Mouse (Mus musculus): ENCODE data around the gene Smcr8. TPM values are rescaled to one million over a fixed set of nuclear protein-coding genes. Genes with fewer than 3 reads are reported as not detected.

Gene Smcr8
- polyA plus RNA-seq, 1 experiment from 2014 or later = 8.6 TPM

DNA sequence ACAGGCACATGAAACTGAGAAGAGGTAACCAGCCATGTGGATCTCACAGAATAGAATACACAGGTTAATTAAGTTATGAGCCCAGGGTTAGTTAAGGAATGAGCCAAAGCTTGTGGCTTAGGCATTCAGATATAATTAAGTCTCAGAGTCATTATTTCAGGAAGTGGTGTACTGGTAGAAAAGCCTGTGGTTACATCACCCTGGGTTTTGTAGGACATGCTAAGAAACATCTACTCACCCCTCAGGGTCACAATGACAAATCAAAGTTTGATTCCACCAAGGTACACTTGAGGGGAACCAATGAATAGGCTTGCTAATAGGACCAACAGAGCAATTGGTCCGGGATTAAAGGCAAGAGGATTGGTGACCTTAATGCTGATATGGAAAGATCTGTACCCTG is 49.4 kb downstream of the Smcr8 start:
- H3K4me1 ChIP-seq = peaks cover 7% of the 10 kb centered on the region
- no peak for ATAC-seq (ENCODE audit: low FRiP score, low read depth)
- WGBS = 56% methylated on average over 1 of the region's 1 CpGs

GRCm38 (mm10) chr11:60827241-60827945 is 50.1 kb downstream of the Smcr8 start:
- ATAC-seq (ENCODE audit: low FRiP score, low read depth) = no peak
- WGBS = 37% methylated on average over 4 of the region's 4 CpGs
- peaks cover 7% of the 10 kb centered on the region for H3K4me1 ChIP-seq
- H3K4me2 ChIP-seq (replicated peaks) = no peak overlapping the region
- H3K36me3 ChIP-seq = no peaks in the 10 kb centered on the region
- no peak overlapping the region for H3K4me3 ChIP-seq
- no peak overlapping the region for H3K9ac ChIP-seq
- H3K9me3 ChIP-seq = no peaks in the 10 kb centered on the region
- no peak overlapping the region for H3K27ac ChIP-seq
- no peaks in the 10 kb centered on the region for H3K27me3 ChIP-seq (replicated peaks)

More for the DNA sequence above, 49.4 kb downstream of the Smcr8 start:
- Histone ChIP-seq H3K27me3 (replicated peaks) (no peaks in the 10 kb centered on the region), H3K9ac (no peak overlapping the region), H3K36me3 (no peaks in the 10 kb centered on the region), H3K27ac (no peak overlapping the region), H3K9me3 (no peaks in the 10 kb centered on the region), H3K4me3 (no peak overlapping the region), H3K4me2 (replicated peaks) (no peak overlapping the region)

GRCm38 (mm10) chr11:60828903-60829302 is 51.6 kb downstream of the Smcr8 start:
- no peaks in the 10 kb centered on the region for H3K36me3 ChIP-seq
- H3K9me3 ChIP-seq = no peaks in the 10 kb centered on the region
- no peak overlapping the region for H3K4me2 ChIP-seq (replicated peaks)
- H3K9ac ChIP-seq = no peak overlapping the region
- ATAC-seq (ENCODE audit: low FRiP score, low read depth) = no peak
- H3K27me3 ChIP-seq (replicated peaks) = no peaks in the 10 kb centered on the region
- 28% methylated on average over 2 of the region's 2 CpGs for WGBS
- H3K4me1 ChIP-seq = peaks cover 7% of the 10 kb centered on the region
- no peak overlapping the region for H3K27ac ChIP-seq
- no peak overlapping the region for H3K4me3 ChIP-seq

DNA sequence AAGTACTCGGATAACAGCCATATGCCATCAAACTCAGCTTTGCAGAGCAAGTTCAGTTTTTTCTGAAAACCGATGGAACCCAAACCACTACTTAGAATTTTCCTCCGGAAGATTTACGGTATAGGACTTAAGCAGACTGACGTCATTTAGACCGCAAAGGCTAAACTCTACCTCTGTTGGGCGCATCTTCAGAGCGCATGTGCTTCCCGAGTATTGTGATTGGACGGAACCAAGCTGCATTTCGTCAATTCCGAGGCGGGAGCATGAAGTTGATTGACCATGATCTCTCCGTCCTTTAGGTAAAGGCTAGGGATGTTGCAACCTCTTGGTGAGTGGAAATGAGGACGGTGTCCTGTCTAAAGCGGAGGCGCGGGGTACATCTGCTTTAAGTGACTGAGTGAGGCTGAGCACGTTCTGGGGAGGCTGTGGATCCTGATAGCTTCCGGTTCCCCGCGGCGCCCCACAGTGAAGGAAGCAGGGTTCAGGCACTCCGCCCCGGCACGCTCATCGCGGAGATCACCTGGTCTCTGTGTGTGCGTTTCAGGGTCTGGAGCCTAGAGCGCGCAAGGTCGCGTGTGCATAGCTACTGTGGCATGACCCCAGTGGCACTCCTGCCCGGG is 53.2 kb downstream of the Smcr8 start, which contains the start of gene Dhrs7b:
Gene Dhrs7b (plus strand): TSS at position 199 of the 620 bp plus-strand sequence.
- Histone ChIP-seq H3K36me3 (no peaks in the 10 kb centered on the region), H3K9ac (peak within 1 kb of the TSS; percentile 78), H3K4me2 (replicated peaks) (peak within 1 kb of the TSS; percentile 82), H3K27me3 (replicated peaks) (no peaks in the 10 kb centered on the region), H3K9me3 (no peaks in the 10 kb centered on the region), H3K4me3 (peak within 1 kb of the TSS; percentile 65), H3K27ac (peak within 1 kb of the TSS; percentile 42; the same call in 1 of the 2 replicates), H3K4me1 (peaks cover 7% of the 10 kb centered on the region)
- under 1% methylated on average over 34 of the region's 34 CpGs for WGBS
- peak; percentile 93 for ATAC-seq (ENCODE audit: low FRiP score, low read depth)

GRCm38 (mm10) chr11:60836897-60837296 is 59.6 kb downstream of the Smcr8 start:
- WGBS = 96% methylated on average over 6 of the region's 6 CpGs

More at GRCm38 (mm10) chr11:60836897-60837296, 59.6 kb downstream of the Smcr8 start:
- no peak overlapping the region for H3K4me3 ChIP-seq
- H3K4me2 ChIP-seq (replicated peaks) = no peak overlapping the region
- H3K9ac ChIP-seq = no peak overlapping the region
- ATAC-seq (ENCODE audit: low FRiP score, low read depth) = no peak
- H3K27ac ChIP-seq = no peak overlapping the region
- H3K36me3 ChIP-seq = no peaks in the 10 kb centered on the region
- H3K27me3 ChIP-seq (replicated peaks) = no peaks in the 10 kb centered on the region
- H3K9me3 ChIP-seq = no peaks in the 10 kb centered on the region
- H3K4me1 ChIP-seq = no peaks in the 10 kb centered on the region

Small RNA genes within 50 kb of the gene (microRNA-seq; reads per million reads assigned to microRNA genes)
- gene Mir5100 = 3.5 reads per million, percentile 9 among the genes with 10 or more reads in this experiment

Other genes starting within 250 kb of the Smcr8 start
- gene Alkbh5, start 241.1 kb upstream of the Smcr8 start, polyA plus RNA-seq (2016; fragmentation: Nextera tagmentation; extraction: Ambion mirVana) = 28.5 and 34.9 TPM in 2 replicates
- gene Llgl1, start 77.8 kb upstream of the Smcr8 start, polyA plus RNA-seq (2016; fragmentation: Nextera tagmentation; extraction: Ambion mirVana) = 99.8 and 101 TPM in 2 replicates
- gene Flii, start 50.3 kb upstream of the Smcr8 start, polyA plus RNA-seq (2016; fragmentation: Nextera tagmentation; extraction: Ambion mirVana) = 71.4 and 72.8 TPM in 2 replicates
- 17.5 and 19.5 TPM in 2 replicates for gene Mief2, start 49.1 kb upstream of the Smcr8 start, polyA plus RNA-seq (2016; fragmentation: Nextera tagmentation; extraction: Ambion mirVana)
- gene Top3a, start 159 bp upstream of the Smcr8 start, polyA plus RNA-seq (2016; fragmentation: Nextera tagmentation; extraction: Ambion mirVana) = 14.0 and 15.9 TPM in 2 replicates
- 23.4 and 24.8 TPM in 2 replicates for gene Shmt1, start 34.2 kb downstream of the Smcr8 start, polyA plus RNA-seq (2016; fragmentation: Nextera tagmentation; extraction: Ambion mirVana)
- gene Dhrs7b, start 53.1 kb downstream of the Smcr8 start, polyA plus RNA-seq (2016; fragmentation: Nextera tagmentation; extraction: Ambion mirVana) = 24.7 and 26.5 TPM in 2 replicates
- 52.3 and 53.0 TPM in 2 replicates for gene Tmem11, start 101.7 kb downstream of the Smcr8 start, polyA plus RNA-seq (2016; fragmentation: Nextera tagmentation; extraction: Ambion mirVana)
- gene Natd1, start 137.2 kb downstream of the Smcr8 start, polyA plus RNA-seq (2016; fragmentation: Nextera tagmentation; extraction: Ambion mirVana) = 27.2 and 28.8 TPM in 2 replicates
- gene Map2k3, start 154.5 kb downstream of the Smcr8 start, polyA plus RNA-seq (2016; fragmentation: Nextera tagmentation; extraction: Ambion mirVana) = 40.7 and 41.7 TPM in 2 replicates
- 7.4 and 10.3 TPM in 2 replicates for gene Kcnj12, start 245.0 kb downstream of the Smcr8 start, polyA plus RNA-seq (2016; fragmentation: Nextera tagmentation; extraction: Ambion mirVana)

Data from neural tube, embryonic 12.5 days (tissue).